Mouse (Mus musculus) gastrocnemius, postnatal 25 days (tissue): Measurements from ENCODE around the gene Per2. TPM values are rescaled to one million over a fixed set of nuclear protein-coding genes. Genes with fewer than 3 reads are reported as not detected.
A peak's percentile ranks its signal among the peaks of the same experiment; 100 is the strongest.

Experiments
- DNase-seq: peaks from one replicate; pipeline ENCODE4 v3.0.0; 2022
- total RNA-seq, 2 experiments: library from RNA; stranded (reverse); gene quantifications; 1 replicate in 1 of 2; 2 replicates in 1 of 2; pipeline ENCODE4 v1.2.3; 2021

Per2 gene
- total RNA-seq, 2 experiments from 2014 or later: 0.97 to 7.1 TPM

GRCm38 (mm10) chr1:91397927-91398259 is 61.2 kb downstream of the Per2 start:
- no peak for DNase-seq

GRCm38 (mm10) chr1:91390369-91390768 is 68.8 kb downstream of the Per2 start:
- no peak for DNase-seq

DNA sequence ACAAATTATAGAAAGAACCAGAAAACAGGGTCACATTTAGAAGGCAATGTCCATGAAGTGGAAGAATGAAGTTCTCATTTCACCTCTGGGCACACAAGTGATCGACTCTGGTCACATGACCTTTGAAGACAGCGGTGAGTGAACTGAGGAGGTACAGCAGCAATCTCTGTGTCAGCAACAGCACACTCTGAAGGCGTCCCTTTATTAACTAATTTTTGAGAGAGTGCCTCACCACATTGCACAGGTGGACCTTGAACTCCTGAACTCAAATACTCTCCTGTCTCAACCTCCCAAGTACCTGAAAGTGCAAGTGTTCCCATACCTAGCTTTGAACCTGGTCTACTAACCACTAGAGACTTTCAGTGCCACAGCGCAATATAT is 78.0 kb downstream of the Per2 start:
- no peak for DNase-seq

GRCm38 (mm10) chr1:91380453-91381090 is 78.6 kb downstream of the Per2 start:
- no peak for DNase-seq

DNA sequence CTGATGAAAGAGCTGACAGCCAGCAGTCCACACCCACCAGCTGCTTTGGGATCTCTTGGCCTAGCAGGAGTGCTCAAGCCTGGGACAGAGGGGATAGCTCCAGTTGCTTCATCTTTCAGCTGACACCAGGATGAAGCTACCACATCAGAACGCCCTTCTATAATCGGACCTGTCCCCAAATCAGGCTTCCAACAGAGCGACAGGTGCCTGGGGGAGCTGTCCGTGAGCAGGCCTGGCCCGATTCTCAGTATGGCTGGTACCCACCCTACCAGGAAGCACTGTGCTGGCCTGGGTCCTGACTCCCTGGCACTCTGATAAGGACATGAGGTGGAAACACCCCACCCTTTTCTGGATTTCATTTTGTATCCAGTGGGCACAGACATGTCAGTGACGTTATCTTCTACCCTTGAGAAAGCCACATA is 85.7 kb downstream of the Per2 start:
- no peak for DNase-seq

GRCm38 (mm10) chr1:91370055-91370454 is 89.1 kb downstream of the Per2 start:
- DNase-seq: no peak

DNA sequence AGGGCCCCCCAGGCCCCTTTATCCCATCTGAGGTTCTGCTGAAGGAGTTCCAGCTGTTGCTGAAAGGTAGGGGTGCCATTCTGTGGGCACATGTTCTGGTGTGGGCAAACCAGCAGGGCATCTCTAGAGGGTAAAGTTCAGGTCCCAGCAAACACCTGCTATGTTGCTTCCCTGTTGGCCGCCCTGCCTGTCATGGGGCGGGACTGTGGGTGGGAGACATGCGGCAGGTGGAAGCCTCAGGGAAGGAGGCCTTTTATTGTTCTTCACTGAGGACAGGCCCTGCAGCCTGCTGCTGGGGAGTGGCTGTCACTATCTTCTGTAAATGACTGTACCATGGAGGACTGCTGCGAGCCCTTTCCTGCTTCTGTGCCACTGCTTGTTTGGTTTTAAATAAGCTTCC is 89.7 kb downstream of the Per2 start:
- no peak for DNase-seq

- DNase-seq: no peak
Measured at GRCm38 (mm10) chr1:91367295-91367694, 91.8 kb downstream of the Per2 start.

DNA sequence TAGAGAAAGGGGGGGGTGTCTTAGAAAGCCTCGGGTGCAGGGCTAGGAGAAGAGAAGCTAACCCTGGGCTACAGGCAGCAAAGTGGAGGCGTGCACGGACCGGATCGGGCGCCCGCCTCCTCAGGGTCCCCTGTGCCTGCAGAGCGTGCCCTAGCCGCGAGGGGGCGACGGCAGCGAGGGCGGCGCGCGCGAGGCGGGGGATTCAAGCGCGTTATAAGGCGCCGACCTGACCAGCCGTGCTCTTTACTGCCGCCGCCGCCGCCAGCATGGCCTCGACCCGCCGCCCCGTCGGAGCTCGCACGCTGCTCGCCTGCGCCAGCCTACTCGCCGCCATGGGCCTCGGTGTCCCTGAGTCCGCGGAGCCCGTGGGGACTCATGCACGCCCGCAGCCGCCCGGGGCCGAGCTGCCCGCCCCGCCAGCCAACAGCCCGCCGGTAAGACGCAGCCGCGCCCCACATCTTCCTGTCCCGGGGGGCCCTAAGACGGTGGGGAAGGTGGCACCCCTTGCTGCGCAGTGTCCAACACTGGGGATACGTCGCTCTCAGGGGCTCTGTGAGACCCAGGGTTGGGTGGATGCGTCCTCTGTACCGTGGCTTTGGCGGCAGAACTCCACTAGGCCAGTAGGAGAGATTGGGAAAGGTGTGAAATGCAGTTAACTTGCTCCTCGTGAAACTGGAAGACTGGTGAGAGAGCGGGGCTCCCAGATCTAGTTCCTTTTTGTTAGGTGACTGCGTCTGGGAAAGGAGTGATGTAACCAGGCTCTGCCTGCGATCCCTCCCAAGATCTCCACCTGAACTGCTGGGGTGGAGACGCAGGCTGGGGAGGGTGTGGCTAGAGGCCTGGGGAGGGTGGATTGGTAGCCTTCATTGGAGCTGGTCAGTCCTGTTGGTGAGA is 92.7 kb downstream of the Per2 start, which contains the start of gene Erfe:
TSS of gene Erfe (plus strand) at position 216 of the 894 bp plus-strand sequence.
- DNase-seq: peak; percentile 60

Other genes starting within 250 kb of the Per2 start
- 10 to 100 TPM; 58.9 to 66.0 TPM for gene Ube2f, start 209.0 kb downstream of the Per2 start, total RNA-seq
- gene Scly, start 161.0 kb downstream of the Per2 start, total RNA-seq: 10 to 100 TPM in 1 of 2 experiments, 1 to 10 TPM in 1; 9.8 to 13.9 TPM
- under 1 TPM; 0.08 to 0.18 TPM for gene Espnl, start 137.2 kb downstream of the Per2 start, total RNA-seq
- gene Klhl30, start 108.3 kb downstream of the Per2 start, total RNA-seq: 100 to 1,000 TPM in 1 of 2 experiments, 10 to 100 TPM in 1; 87.8 to 132 TPM
- 1 to 10 TPM; 2.3 to 3.6 TPM for gene Erfe, start 92.9 kb downstream of the Per2 start, total RNA-seq
- gene Ilkap, start 60.5 kb downstream of the Per2 start, total RNA-seq: 10 to 100 TPM; 30.1 to 35.8 TPM
- gene Hes6, start 45.3 kb downstream of the Per2 start, total RNA-seq: 1 to 10 TPM; 6.9 to 8.6 TPM
- 1 to 10 TPM; 2.9 to 3.2 TPM for gene Traf3ip1, start 35.3 kb upstream of the Per2 start, total RNA-seq
- 10 to 100 TPM; 15.5 TPM for gene Asb1, start 81.2 kb upstream of the Per2 start, total RNA-seq